Mouse (Mus musculus) lung, postnatal 0 days (tissue): Measurements from ENCODE around the gene Tmem129.
A peak's percentile ranks its signal among the peaks of the same experiment; 100 is the strongest.

Experiments
- CTCF ChIP-seq: IDR thresholded peaks from 2 replicates; pipeline ENCODE4 v1.5.1; 2016; ENCODE audit warnings: antibody characterized with exemption, mild to moderate bottlenecking
- EP300 ChIP-seq: IDR thresholded peaks from 2 replicates; pipeline ENCODE4 v1.6.1; 2016; ENCODE audit warnings: antibody characterized with exemption, mild to moderate bottlenecking, control low read depth

DNA sequence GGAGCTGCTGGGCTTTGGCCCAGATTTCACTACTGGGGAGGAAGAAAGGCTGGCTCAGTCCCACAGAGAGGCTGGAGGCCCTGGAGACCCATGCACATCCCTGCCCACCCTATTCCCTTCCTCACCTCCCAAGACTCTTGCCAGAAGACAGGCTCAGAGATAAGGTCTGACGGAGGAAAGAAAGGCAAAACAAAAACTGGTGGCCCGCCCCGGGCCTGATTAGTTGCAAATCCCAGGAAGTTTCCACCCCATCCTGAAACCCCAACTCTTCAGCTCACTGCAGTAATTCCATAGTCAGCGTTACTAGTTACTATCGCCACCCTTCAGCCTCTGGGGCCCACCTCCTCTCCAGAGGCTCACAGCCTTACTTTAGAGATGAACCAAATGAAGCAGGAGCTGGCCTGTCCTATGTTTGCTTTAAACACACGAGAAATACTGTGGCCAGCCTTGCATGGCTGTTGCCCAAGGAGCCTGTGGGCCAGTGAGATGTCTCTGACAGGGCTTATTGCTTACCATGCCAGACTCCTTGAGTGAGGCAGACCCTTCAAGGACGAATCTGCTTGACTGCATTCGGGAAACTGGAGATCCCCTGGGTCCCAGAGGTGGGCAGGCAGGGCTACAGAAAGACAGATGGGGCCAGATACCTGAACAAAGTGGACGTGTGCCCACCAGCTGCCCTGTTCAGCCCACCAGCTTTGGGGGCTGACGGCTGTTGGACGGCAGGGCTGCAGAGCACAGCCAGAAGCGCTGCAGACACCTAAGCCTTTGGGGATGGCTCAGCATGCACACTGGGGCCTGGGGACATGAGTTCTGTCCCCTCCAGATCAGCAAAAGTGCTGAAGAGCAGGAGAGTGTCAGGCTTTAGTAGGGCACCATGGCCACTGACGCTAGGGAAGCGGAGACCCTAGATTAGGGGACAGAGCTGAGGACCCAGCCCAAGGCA lies 30.3 kb upstream of the Tmem129 start:
- TF ChIP-seq CTCF (no peak), EP300 (peak; percentile 61; the same call in 1 of the 2 replicates)
